Mouse (Mus musculus): Measurements from ENCODE around the gene Rps15a.

GRCm38 (mm10) chr7:118122235-118122634 lies 6.2 kb upstream of the Rps15a start:
- no peak for TF ChIP-seq POLR2A (IDR thresholded peaks at IDR 0.05; ENCODE audit: low read depth, low read length)
- TF ChIP-seq CTCF (conservative IDR thresholded peaks at IDR 0.05; ENCODE audit: insufficient read depth, insufficient read length, low read depth, low read length): no peak

All from kidney, adult 2 months (tissue).